Mouse (Mus musculus): ENCODE measurements around the gene Mettl26.

DNA sequence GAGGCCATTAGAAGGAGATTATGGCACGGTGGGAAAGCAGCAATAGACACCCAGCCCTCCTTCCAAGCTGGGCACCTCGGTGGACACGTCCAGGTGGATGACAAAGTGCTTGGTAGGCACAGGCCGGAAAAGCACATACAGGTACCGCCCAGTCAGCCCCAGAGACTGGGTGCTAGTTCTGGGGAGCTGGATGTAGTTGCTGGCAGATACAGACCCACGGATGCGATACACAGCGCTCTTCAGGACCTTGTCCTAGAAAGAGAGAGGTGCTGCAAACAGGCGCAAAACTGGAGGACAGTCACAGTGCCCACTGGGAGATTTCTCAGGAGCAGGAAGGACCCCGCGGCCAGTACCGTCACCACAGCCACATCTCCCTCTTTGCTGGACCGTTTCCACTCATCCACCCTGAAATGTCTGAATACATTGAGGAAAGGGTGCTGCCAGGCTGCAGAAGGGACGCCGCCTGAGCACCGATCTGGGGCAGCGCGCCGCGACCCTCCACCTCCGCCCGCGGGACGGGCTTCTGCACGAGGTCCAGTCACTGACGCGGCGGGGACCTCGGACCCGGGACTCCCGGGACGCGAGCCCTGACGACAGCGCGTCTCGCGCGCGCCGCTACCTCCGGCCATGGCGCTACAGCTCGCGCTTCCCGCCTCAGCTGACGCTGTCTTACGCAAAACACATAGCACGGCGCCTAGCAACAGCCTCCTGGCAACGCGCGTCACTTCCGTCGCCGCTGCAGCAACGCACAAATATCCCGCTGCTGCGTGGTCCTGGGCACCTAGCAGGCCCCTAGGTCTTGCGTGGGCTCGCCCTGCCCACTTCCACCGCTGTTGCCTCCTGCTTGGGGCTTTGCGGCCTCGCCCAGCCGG lies 13.8 kb upstream of the Mettl26 start, which contains the start of gene Wdr90:
- TF ChIP-seq CTCF (IDR thresholded peaks at IDR 0.05; ENCODE audit: low read depth, low read length) (no peak), POLR2A (IDR thresholded peaks at IDR 0.05; ENCODE audit: borderline replicate concordance, low read depth, low read length) (no peak)
